Mouse (Mus musculus) neural tube, embryonic 10.5 days (tissue): ENCODE results near the gene Il12b.

ENCODE experiments used
- DNase-seq: peaks from one replicate; pipeline ENCODE4 v3.0.0-alpha.2; 2017; ENCODE audit warnings: low spot score; ENCODE audit errors: extremely low spot score

The Il12b gene

GRCm38 (mm10) chr11:44399763-44400162 is at the start of gene Il12b:
Gene Il12b (plus strand): TSS chr11:44400063.
- DNase-seq, result no peak

GRCm38 (mm10) chr11:44354860-44355470 is 44.9 kb upstream of the Il12b start:
- DNase-seq, result no peak

GRCm38 (mm10) chr11:44356171-44356570 is 43.7 kb upstream of the Il12b start:
- no peak for DNase-seq

DNA sequence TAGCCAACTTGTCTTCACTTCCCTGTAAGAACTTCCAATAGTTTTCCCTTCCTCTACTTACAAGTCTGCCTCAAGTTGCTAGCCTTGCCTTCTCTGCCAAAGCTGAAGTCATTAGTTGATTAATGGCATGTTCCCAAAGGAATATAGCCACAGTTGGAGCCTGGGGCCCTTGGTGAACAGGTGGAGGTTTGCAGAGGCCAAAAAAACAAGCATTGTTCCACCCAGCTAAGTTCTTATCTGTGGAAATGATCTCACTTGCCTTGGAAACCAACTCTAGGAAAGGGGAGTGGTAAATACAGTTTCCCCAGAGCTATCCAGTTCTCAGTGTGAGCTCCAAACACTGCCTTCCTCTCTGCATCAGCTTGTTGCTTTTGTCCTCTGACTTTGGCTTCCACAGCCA is 35.3 kb upstream of the Il12b start:
- no peak for DNase-seq

- peak; percentile 19 for DNase-seq
These were observed 32.2 kb upstream of the Il12b start for GRCm38 (mm10) chr11:44367711-44368110.

- no peak for DNase-seq
These were observed 27.0 kb upstream of the Il12b start for GRCm38 (mm10) chr11:44372856-44373255.

DNA sequence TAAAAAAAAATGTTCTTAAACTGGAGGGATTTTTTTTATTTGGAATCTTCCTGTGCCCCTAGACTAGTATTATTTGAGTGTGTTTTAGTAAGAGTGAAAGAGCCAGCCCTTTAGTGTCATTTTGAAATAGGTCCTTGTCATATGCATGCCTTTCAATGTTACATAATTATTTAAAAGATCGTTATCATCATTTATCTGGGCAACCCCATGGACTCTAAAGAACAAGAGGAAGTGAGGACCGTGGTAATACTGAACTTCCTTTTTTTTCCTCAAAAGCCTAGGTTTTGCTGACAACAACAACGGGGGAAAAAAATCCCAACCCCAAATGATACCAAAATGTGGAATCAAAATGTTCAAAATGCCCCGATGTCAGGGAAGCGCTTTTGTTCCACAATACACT is 22.0 kb upstream of the Il12b start:
- no peak for DNase-seq

DNA sequence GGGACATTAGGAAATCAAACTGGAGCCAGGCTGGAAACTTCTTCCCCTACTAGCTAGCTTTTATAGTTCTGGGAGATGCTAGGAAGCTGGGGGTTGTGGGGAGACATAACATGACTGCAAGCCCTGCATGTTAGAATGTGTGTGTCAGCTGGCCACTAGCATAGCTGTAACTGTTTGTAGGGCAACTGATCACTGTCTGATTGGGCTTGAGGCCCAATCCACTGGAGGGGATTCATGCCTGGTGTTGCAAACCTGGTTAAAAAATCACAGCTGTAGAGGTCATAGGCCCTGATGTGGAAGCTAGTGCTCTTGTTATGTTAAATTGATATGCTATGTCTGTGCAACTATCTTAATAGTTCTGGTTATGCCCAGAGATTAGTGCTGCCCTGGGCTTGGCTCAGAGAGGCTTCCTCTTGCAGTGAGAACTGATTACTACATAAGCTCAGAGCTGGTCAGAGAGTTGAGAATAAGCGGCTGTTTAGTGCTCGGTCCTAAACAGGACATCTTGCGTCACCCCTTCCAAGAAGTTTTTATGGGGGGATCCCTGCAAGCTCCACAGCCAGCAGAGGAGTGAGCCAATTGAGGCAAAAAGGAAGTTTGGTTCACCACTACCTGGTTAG is 19.3 kb upstream of the Il12b start:
- no peak for DNase-seq

- no peak for DNase-seq
These were observed 17.7 kb upstream of the Il12b start for GRCm38 (mm10) chr11:44382200-44382599.

- DNase-seq, result no peak
These were observed 12.8 kb upstream of the Il12b start for GRCm38 (mm10) chr11:44387031-44387430.

DNA sequence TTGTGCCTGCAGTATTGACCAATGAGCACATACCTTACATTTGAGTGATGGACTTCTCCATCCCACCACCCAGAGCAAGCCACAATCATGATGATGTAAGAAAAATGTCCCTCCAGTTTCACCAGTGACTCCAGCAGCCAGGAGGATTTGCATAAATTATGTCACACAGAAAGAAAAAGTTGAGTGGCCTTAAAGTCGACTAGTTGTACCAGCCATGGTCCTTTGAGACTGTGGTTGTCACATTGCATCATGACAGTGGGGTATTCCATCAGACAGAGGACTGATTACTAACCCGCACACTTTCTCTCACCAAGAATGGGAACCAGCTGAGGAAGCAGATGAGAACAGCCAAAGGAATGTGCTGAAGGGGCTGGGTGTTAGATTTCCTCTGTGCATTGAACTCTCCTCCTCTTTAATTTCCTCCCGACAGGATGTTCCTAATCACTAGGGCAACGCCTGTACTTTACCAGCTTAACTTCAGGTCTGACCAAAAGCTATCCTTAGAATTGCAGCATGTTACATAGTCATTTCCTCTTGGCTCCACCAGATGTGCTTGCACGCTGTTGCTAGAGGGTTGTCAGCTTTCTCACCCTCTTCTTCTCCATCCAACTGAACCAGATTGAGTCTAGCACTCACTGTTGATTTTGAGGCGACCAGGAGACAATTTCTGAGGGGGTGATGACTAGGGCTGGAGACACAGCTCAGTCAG is 9.7 kb upstream of the Il12b start:
- no peak for DNase-seq

- no peak for DNase-seq
These were observed 6.6 kb upstream of the Il12b start for GRCm38 (mm10) chr11:44393101-44393810.

DNA sequence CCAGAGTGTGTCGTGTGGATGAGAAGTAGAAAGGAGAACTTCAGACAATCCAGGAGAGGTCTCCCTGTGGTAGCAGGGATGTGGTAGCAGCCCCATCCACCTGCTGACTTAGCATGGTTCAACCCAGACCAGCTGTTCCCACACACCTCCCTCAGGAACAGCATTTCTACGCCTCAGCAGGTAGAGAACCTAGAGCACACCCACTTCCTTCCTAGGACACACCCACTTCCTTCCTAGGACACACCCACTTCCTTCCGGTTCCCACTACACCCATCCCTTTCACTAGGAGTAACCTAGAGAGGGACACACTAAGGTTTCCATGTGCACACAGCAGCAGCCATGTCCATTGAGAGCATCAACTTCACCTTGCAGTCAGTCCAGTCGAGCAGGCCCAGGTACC is 4.5 kb upstream of the Il12b start:
- DNase-seq, result no peak

DNA sequence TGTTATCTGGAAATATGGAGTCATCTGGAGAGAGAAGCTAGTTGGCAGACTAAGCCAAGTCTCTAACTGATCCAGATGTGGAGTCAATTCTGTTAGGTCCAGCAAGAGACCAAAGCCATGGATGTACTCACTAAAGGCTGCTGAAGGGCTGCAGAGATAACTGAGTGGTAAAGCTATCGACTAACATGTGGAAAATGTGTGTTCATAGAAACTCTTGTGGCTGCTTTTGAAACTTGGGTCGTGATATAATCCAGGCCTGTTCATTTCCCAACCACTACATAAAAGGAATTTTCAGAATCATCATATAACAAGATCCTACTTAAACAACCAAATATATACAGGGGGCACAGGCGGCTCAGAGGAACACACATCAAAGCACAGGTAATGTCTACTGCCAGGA is 2.3 kb upstream of the Il12b start:
- DNase-seq, result no peak

DNA sequence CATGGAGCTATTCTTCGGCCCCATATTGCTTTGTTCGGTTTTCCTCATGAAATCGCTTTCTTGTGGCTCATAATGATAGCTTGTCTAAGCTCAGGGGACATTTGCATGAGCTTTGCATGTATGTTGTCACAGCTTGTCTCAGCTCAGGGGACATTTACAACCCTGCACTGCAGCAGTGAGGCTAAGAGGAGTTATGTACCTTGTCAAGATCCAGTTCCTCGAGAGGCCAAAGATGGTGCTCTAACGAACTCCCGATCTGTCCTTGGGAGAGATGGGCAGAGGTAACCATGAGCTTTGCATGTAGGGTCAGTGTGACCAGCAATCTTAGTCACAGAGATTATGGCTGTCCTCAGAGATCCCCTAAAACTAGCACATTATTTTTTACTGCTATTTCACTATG is 1.5 kb upstream of the Il12b start:
- DNase-seq, result no peak

GRCm38 (mm10) chr11:44398782-44399225 is 1.1 kb upstream of the Il12b start:
- peak; percentile 88 for DNase-seq

- no peak for DNase-seq
These were observed 2.0 kb downstream of the Il12b start for GRCm38 (mm10) chr11:44401635-44402548.

GRCm38 (mm10) chr11:44405113-44405512 is 5.2 kb downstream of the Il12b start:
- no peak for DNase-seq

GRCm38 (mm10) chr11:44405961-44406360 is 6.1 kb downstream of the Il12b start:
- no peak for DNase-seq

DNA sequence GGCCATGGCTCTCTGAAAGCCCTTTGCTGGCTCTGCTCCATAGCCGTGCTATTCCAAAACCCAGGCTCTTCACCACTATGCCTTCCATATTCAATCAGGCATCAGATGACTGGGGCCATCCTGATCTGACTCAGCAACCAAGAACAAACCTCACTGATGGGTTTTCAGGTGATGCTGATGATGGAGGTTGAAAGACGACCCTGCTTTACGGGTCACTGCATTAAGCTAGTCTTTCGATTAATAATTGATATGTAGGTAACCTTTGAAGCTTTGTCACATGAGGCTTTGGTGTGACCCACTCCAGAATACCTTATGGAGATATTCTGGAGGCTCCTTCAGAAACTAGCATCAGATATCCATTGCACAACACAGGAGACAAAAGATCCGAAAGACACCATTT is 6.6 kb downstream of the Il12b start:
- DNase-seq, result no peak

DNA sequence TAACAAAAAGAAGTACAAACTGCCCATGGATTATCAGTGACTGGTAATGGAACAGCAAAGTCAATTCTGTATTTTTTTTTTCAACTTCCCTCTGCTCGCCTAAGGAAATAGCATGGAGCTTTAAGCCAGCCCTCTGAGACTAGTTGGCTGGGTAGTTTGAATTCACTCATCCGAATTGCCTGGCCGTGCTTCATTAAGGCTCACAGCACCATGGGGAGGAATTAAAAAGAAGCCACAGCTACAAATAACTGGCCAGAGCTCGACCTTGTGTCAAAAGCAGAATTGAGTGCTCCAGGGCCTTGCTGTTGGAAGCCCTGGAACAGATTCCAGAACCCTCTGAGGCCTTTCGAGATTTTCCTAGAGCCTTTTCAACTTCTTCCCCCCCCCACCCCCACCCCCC is 8.8 kb downstream of the Il12b start:
- no peak for DNase-seq
